20 mouse cellular contexts compared by ENCODE assay signal in the genomic region with DNA sequence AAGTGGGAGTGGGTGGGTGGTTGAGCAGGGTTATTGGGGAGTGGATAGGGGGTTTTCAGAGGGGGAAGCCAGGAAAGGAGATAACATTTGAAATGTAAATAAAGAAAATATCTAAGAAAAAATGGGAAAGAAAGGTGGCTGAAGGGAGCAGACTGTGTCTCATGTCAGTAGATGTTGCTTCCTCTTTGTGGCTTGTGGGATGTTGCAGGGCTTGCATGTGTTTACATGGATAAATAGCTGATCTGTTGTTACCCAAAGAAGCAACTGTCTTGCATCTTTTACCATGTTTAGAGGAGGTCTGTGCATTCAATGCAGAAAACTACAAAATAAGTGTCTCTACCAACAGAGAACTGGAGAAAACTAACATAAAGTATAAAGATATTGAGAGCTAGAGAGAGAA.
DNase-seq lines count a peak whose midpoint lies in the region; ATAC-seq and TF ChIP-seq lines count a peak whose summit lies in the region.
"Had no signal": no experiment of that assay in that cellular context is flagged by ENCODE, and none has a peak within 500 bp of the region (broad histone marks: within the 10 kb centered on the region; RNA-seq: fewer than 3 reads in every experiment).

No protein-coding gene starts in this region.

- no peak for TF ChIP-seq CTCF in bone marrow macrophage, adult 2 months (IDR thresholded peaks at IDR 0.05; ENCODE audit: low read depth, low read length)

- TF ChIP-seq POLR2A in bone marrow macrophage, adult 2 months (IDR thresholded peaks at IDR 0.05; ENCODE audit: borderline replicate concordance, low read depth, low read length), result no peak

- peak; percentile 95 for ATAC-seq in granulocyte monocyte progenitor cell, adult 5-6 weeks (replicated peaks; ENCODE audit: poor library complexity, severe bottlenecking)
- ATAC-seq: CD4-positive, CD25-positive, alpha-beta regulatory T cell, adult 4 months; forebrain, embryonic 16.5 days; hindbrain, embryonic 16.5 days; inflammation-experienced regulatory T-cells, adult 6 months had no signal

- intact Hi-C loops in heart, postnatal 10 days (cut with DNase I), result no loop called here

- no peaks in the 10 kb centered on the region for H3K36me3 ChIP-seq in megakaryocyte, embryonic 14.5 days (replicated peaks; ENCODE audit: low read length)
- H3K36me3 ChIP-seq: embryonic facial prominence, embryonic 12.5 days; forebrain, embryonic 12.5 days; G1E; heart, embryonic 15.5 days; hindbrain, embryonic 12.5 days had no signal

- no peak overlapping the region for H3K4me3 ChIP-seq in bone marrow macrophage, adult 2 months (ENCODE audit: insufficient read depth, low read length)
- peak overlapping the region; percentile 40 for H3K4me3 ChIP-seq in megakaryocyte, embryonic 14.5 days (replicated peaks)
- H3K4me3 ChIP-seq: embryonic facial prominence, embryonic 12.5 days; forebrain, embryonic 12.5 days; heart, adult 2 months; heart, embryonic 15.5 days; hindbrain, embryonic 12.5 days had no signal

- no peaks in the 10 kb centered on the region for H3K27me3 ChIP-seq in megakaryocyte, embryonic 14.5 days (replicated peaks)
- H3K27me3 ChIP-seq: embryonic facial prominence, embryonic 12.5 days; forebrain, embryonic 12.5 days; heart, embryonic 15.5 days; hindbrain, embryonic 12.5 days had no signal

- H3K9me3 ChIP-seq in megakaryocyte, embryonic 14.5 days, result no peaks in the 10 kb centered on the region
- H3K9me3 ChIP-seq: embryonic facial prominence, embryonic 12.5 days; forebrain, embryonic 12.5 days; G1E; heart, embryonic 15.5 days; hindbrain, embryonic 12.5 days had no signal

- peak overlapping the region; percentile 95 for H3K27ac ChIP-seq in bone marrow macrophage, adult 2 months (ENCODE audit: insufficient read depth, low read depth, low read length)
- H3K27ac ChIP-seq: embryonic facial prominence, embryonic 12.5 days; forebrain, embryonic 12.5 days; heart, adult 2 months; heart, embryonic 15.5 days; hindbrain, embryonic 12.5 days had no signal

- peaks cover 19% of the 10 kb centered on the region for H3K4me1 ChIP-seq in bone marrow macrophage, adult 2 months (ENCODE audit: control insufficient read depth, insufficient read depth, low read length)
- H3K4me1 ChIP-seq in megakaryocyte, embryonic 14.5 days, result peaks cover 21% of the 10 kb centered on the region
- H3K4me1 ChIP-seq: embryonic facial prominence, embryonic 12.5 days; forebrain, embryonic 12.5 days; heart, embryonic 15.5 days; hindbrain, embryonic 12.5 days had no signal

- no peak for DNase-seq in cerebellum, adult 9-11 months
- DNase-seq in right cerebral cortex, postnatal 36 days (ENCODE audit: low spot score in 2 of 2), result no peak
- DNase-seq in heart, postnatal 10 days, result no peak
- DNase-seq: adrenal gland, postnatal 14 days; cerebellum, adult 18-20 months; cerebellum, postnatal 10 days; gastrocnemius, postnatal 10 days; heart, adult 2 months had no signal
